Mouse (Mus musculus) stomach, embryonic 16.5 days (tissue): ENCODE measurements around the gene Apc2. TPM values are rescaled to one million over a fixed set of nuclear protein-coding genes. Genes with fewer than 3 reads are reported as not detected.
A peak's percentile ranks its signal among the peaks of the same experiment; 100 is the strongest.

Source experiments
- ATAC-seq: fragments of 200-750 bp; cut with Nextera tagmentation; 2 replicates; pipeline ENCODE4 v1.8.0; 2017; ENCODE audit warnings: moderate number of reproducible peaks, moderate TSS enrichment; ENCODE audit not compliant: insufficient read depth, low FRiP score
- H3K27ac ChIP-seq: fragments of 300-500 bp; sonication (generic); 2 replicates; pipeline ENCODE4 v1.5.1; 2014; ENCODE audit warnings: low read length
- H3K27me3 ChIP-seq: fragments of 300-500 bp; sonication (generic); 2 replicates; pipeline ENCODE4 v1.6.1; 2014; ENCODE audit warnings: low read length, control low read depth, mixed read lengths; ENCODE audit not compliant: control insufficient read depth, insufficient read depth
- H3K36me3 ChIP-seq: fragments of 300-500 bp; sonication (generic); 2 replicates; pipeline ENCODE4 v1.6.1; 2014; ENCODE audit warnings: low read length; ENCODE audit not compliant: control insufficient read depth, insufficient read depth
- H3K4me1 ChIP-seq: fragments of 300-500 bp; sonication (generic); 2 replicates; pipeline ENCODE4 v1.6.1; 2014; ENCODE audit warnings: low read length, control low read depth, mixed read lengths; ENCODE audit not compliant: control insufficient read depth, insufficient read depth
- H3K4me2 ChIP-seq: fragments of 300-500 bp; sonication (generic); 2 replicates; pipeline ENCODE4 v1.6.1; 2014; ENCODE audit warnings: low read depth, low read length, mixed read lengths
- H3K4me3 ChIP-seq: fragments of 300-500 bp; sonication (generic); replicated peaks from 2 replicates; pipeline ENCODE4 v1.5.1; 2014; ENCODE audit warnings: mild to moderate bottlenecking, low read length
- H3K9ac ChIP-seq: fragments of 300-500 bp; sonication (generic); 2 replicates; pipeline ENCODE4 v1.6.1; 2014; ENCODE audit warnings: low read length
- H3K9me3 ChIP-seq: fragments of 300-500 bp; sonication (generic); replicated peaks from 2 replicates; pipeline ENCODE4 v1.6.1; 2016; ENCODE audit warnings: low read length, control low read depth; ENCODE audit not compliant: control insufficient read depth
- WGBS: fragments of 180-500 bp; shearing (Covaris S2); extraction: QIAGEN DNeasy Blood & Tissue Kit; methylation state at CpG from one replicate; pipeline ENCODE4 v1.1.7; 2014; 5-methylcytosine and 5-hydroxymethylcytosine counted together
- polyA plus RNA-seq: library from polyadenylated mRNA; unstranded; fragments of >200 nt; fragmentation: Nextera tagmentation; extraction: Ambion mirVana; gene quantifications from 2 replicates; pipeline ENCODE4 v1.2.1, GENCODE M21; 2015

Gene Apc2
- polyA plus RNA-seq, 1 experiment from 2014 or later = 4.3 TPM

- Histone ChIP-seq H3K36me3 (peaks cover 5% of the 10 kb centered on the region; the same call in 1 of the 2 replicates), H3K9me3 (no peaks in the 10 kb centered on the region), H3K4me1 (peaks cover 22% of the 10 kb centered on the region), H3K4me2 (no peak overlapping the region), H3K4me3 (no peak overlapping the region), H3K27me3 (peaks cover 49% of the 10 kb centered on the region), H3K9ac (no peak overlapping the region), H3K27ac (no peak overlapping the region)
- 23% methylated on average over 11 of the region's 11 CpGs for WGBS
- ATAC-seq = no peak
These were observed 20.6 kb downstream of the Apc2 start for GRCm38 (mm10) chr10:80316359-80316781.

GRCm38 (mm10) chr10:80317011-80317410 is 21.2 kb downstream of the Apc2 start:
- peaks cover 22% of the 10 kb centered on the region for H3K4me1 ChIP-seq
- ATAC-seq = no peak
- no peak overlapping the region for H3K4me3 ChIP-seq
- no peaks in the 10 kb centered on the region for H3K9me3 ChIP-seq
- H3K36me3 ChIP-seq = peaks cover 5% of the 10 kb centered on the region; the same call in 1 of the 2 replicates
- peaks cover 43% of the 10 kb centered on the region for H3K27me3 ChIP-seq
- WGBS = 58% methylated on average over 10 of the region's 10 CpGs
- H3K4me2 ChIP-seq = no peak overlapping the region
- no peak overlapping the region for H3K27ac ChIP-seq
- H3K9ac ChIP-seq = no peak overlapping the region

- Histone ChIP-seq H3K4me1 (peaks cover 13% of the 10 kb centered on the region; the same call in 1 of the 2 replicates), H3K27ac (peak within 1 kb of the TSS; percentile 72; the same call in 1 of the 2 replicates), H3K4me3 (peak within 1 kb of the TSS; percentile 56), H3K9ac (peak within 1 kb of the TSS; percentile 74), H3K27me3 (peaks cover 12% of the 10 kb centered on the region), H3K4me2 (peak within 1 kb of the TSS; percentile 57), H3K9me3 (no peaks in the 10 kb centered on the region), H3K36me3 (peaks cover 5% of the 10 kb centered on the region; the same call in 1 of the 2 replicates)
- ATAC-seq = peak; percentile 51; the same call in 1 of the 2 replicates
- WGBS = under 1% methylated on average over 34 of the region's 34 CpGs
These were observed 24.6 kb downstream of the Apc2 start, which contains the start of gene 2310011J03Rik for GRCm38 (mm10) chr10:80320340-80320760. Gene 2310011J03Rik, minus strand, starts transcription at chr10:80320537.

- Histone ChIP-seq H3K27me3 (peaks cover 6% of the 10 kb centered on the region), H3K4me2 (peak overlapping the region; percentile 20; the same call in 1 of the 2 replicates), H3K36me3 (peaks cover 5% of the 10 kb centered on the region; the same call in 1 of the 2 replicates), H3K9me3 (no peaks in the 10 kb centered on the region), H3K9ac (no peak overlapping the region; the same call in 1 of the 2 replicates), H3K4me1 (peaks cover 13% of the 10 kb centered on the region; the same call in 1 of the 2 replicates), H3K27ac (peak overlapping the region; percentile 5; the same call in 1 of the 2 replicates), H3K4me3 (no peak overlapping the region)
- WGBS = 75% methylated on average over 6 of the region's 6 CpGs
- no peak for ATAC-seq
These were observed 25.4 kb downstream of the Apc2 start for GRCm38 (mm10) chr10:80321014-80321669.

- Histone ChIP-seq H3K9me3 (no peaks in the 10 kb centered on the region), H3K27me3 (peaks cover 2% of the 10 kb centered on the region), H3K4me3 (peak overlapping the region; percentile 66), H3K4me2 (peak overlapping the region; percentile 96), H3K4me1 (peaks cover 13% of the 10 kb centered on the region; the same call in 1 of the 2 replicates), H3K36me3 (peaks cover 5% of the 10 kb centered on the region; the same call in 1 of the 2 replicates), H3K9ac (peak overlapping the region; percentile 75), H3K27ac (no peak overlapping the region)
- ATAC-seq = no peak
- WGBS = 89% methylated on average over 21 of the region's 21 CpGs
These were observed 26.1 kb downstream of the Apc2 start for GRCm38 (mm10) chr10:80321670-80322581.

GRCm38 (mm10) chr10:80322811-80323211 is 27.0 kb downstream of the Apc2 start:
- no peaks in the 10 kb centered on the region for H3K9me3 ChIP-seq
- H3K4me1 ChIP-seq = peaks cover 13% of the 10 kb centered on the region; the same call in 1 of the 2 replicates
- H3K27me3 ChIP-seq = no peaks in the 10 kb centered on the region; the same call in 1 of the 2 replicates
- peaks cover 2% of the 10 kb centered on the region; the same call in 1 of the 2 replicates for H3K36me3 ChIP-seq
- peak; percentile 11; the same call in 1 of the 2 replicates for ATAC-seq
- H3K4me3 ChIP-seq = peak overlapping the region; percentile 66
- H3K27ac ChIP-seq = no peak overlapping the region
- 4% methylated on average over 28 of the region's 28 CpGs for WGBS
- peak overlapping the region; percentile 96 for H3K4me2 ChIP-seq
- peak overlapping the region; percentile 75 for H3K9ac ChIP-seq

- no peaks in the 10 kb centered on the region for H3K36me3 ChIP-seq
- no peaks in the 10 kb centered on the region for H3K9me3 ChIP-seq
- WGBS = 1% methylated on average over 45 of the region's 46 CpGs
- peak overlapping the region; percentile 75 for H3K9ac ChIP-seq
- peak overlapping the region; percentile 66 for H3K4me3 ChIP-seq
- peak overlapping the region; percentile 37 for H3K27ac ChIP-seq
- no peaks in the 10 kb centered on the region; the same call in 1 of the 2 replicates for H3K27me3 ChIP-seq
- peak; percentile 63 for ATAC-seq
- peaks cover 13% of the 10 kb centered on the region; the same call in 1 of the 2 replicates for H3K4me1 ChIP-seq
- H3K4me2 ChIP-seq = peak overlapping the region; percentile 96
These were observed 27.7 kb downstream of the Apc2 start for GRCm38 (mm10) chr10:80323261-80324119.
